Mouse (Mus musculus) forebrain, embryonic 14.5 days (tissue): Measurements from ENCODE around the gene Ppp6r1. TPM values are rescaled to one million over a fixed set of nuclear protein-coding genes. Genes with fewer than 3 reads are reported as not detected.
A peak's percentile ranks its signal among the peaks of the same experiment; 100 is the strongest.

ENCODE experiments used
- ATAC-seq: fragments of 200-750 bp; cut with Nextera tagmentation; 2 replicates; pipeline ENCODE4 v1.8.0; 2017; ENCODE audit warnings: mild to moderate bottlenecking, moderate library complexity
- DNase-seq: peaks from one replicate; pipeline ENCODE4 v3.0.0-alpha.2; 2015; ENCODE audit warnings: low spot score
- H3K27ac ChIP-seq: fragments of 300-500 bp; sonication (generic); 2 replicates; pipeline ENCODE4 v1.5.1; 2014; ENCODE audit warnings: low read depth, mild to moderate bottlenecking, control low read depth, low read length, moderate library complexity
- H3K27me3 ChIP-seq: fragments of 300-500 bp; sonication (generic); replicated peaks from 2 replicates; pipeline ENCODE4 v1.6.1; 2014; ENCODE audit warnings: low read length, control low read depth, mixed read lengths; ENCODE audit not compliant: control insufficient read depth, insufficient read depth
- H3K36me3 ChIP-seq: fragments of 300-500 bp; sonication (generic); 2 replicates; pipeline ENCODE4 v1.6.1; 2014; ENCODE audit warnings: low read length, control low read depth; ENCODE audit not compliant: control insufficient read depth, insufficient read depth
- H3K4me1 ChIP-seq: fragments of 300-500 bp; sonication (generic); 2 replicates; pipeline ENCODE4 v1.6.1; 2014; ENCODE audit warnings: antibody characterized with exemption, low read length, control low read depth; ENCODE audit not compliant: control insufficient read depth, insufficient read depth
- H3K4me2 ChIP-seq: fragments of 300-500 bp; sonication (generic); 2 replicates; pipeline ENCODE4 v1.6.1; 2014; ENCODE audit warnings: mild to moderate bottlenecking, control low read depth, low read length
- H3K4me3 ChIP-seq: fragments of 300-500 bp; sonication (generic); 2 replicates; pipeline ENCODE4 v1.5.1; 2014; ENCODE audit warnings: low read depth, low read length, control low read depth
- H3K9ac ChIP-seq: fragments of 300-500 bp; sonication (generic); 2 replicates; pipeline ENCODE4 v1.6.1; 2014; ENCODE audit warnings: mild to moderate bottlenecking, low read length, control low read depth, moderate library complexity
- H3K9me3 ChIP-seq: fragments of 300-500 bp; sonication (generic); replicated peaks from 2 replicates; pipeline ENCODE4 v1.6.1; 2016; ENCODE audit warnings: low read length, control low read depth, mixed read lengths; ENCODE audit not compliant: control insufficient read depth
- WGBS: fragments of 180-500 bp; shearing (Covaris S2); extraction: QIAGEN DNeasy Blood & Tissue Kit; methylation state at CpG from one replicate; pipeline ENCODE4 v1.1.7; 2014; 5-methylcytosine and 5-hydroxymethylcytosine counted together
- polyA plus RNA-seq: library from polyadenylated mRNA; unstranded; fragments of >200 nt; fragmentation: Nextera tagmentation; extraction: Ambion mirVana; gene quantifications from 2 replicates; pipeline ENCODE4 v1.2.1, GENCODE M21; 2014

Gene Ppp6r1
- polyA plus RNA-seq, 1 experiment from 2014 or later, result 4.4 TPM

GRCm38 (mm10) chr7:4663742-4664141 is 4.9 kb upstream of the Ppp6r1 start:
- ATAC-seq (no peak), DNase-seq (no peak)
- WGBS, result 91% methylated on average over 2 of the region's 2 CpGs
- H3K9me3 ChIP-seq, result no peaks in the 10 kb centered on the region
- H3K4me3 ChIP-seq, result no peak overlapping the region
- peaks cover 8% of the 10 kb centered on the region for H3K4me1 ChIP-seq
- H3K36me3 ChIP-seq, result peaks cover 43% of the 10 kb centered on the region
- no peak overlapping the region for H3K4me2 ChIP-seq
- H3K27ac ChIP-seq, result no peak overlapping the region
- no peaks in the 10 kb centered on the region for H3K27me3 ChIP-seq
- H3K9ac ChIP-seq, result no peak overlapping the region

- Histone ChIP-seq H3K9me3 (no peaks in the 10 kb centered on the region), H3K36me3 (peaks cover 38% of the 10 kb centered on the region), H3K4me1 (peaks cover 8% of the 10 kb centered on the region), H3K27me3 (no peaks in the 10 kb centered on the region), H3K4me2 (no peak overlapping the region), H3K9ac (no peak overlapping the region), H3K27ac (no peak overlapping the region), H3K4me3 (no peak overlapping the region)
- ATAC-seq, result no peak
- no peak for DNase-seq
- 65% methylated on average over 8 of the region's 8 CpGs for WGBS
Observed at GRCm38 (mm10) chr7:4663179-4663578, 4.4 kb upstream of the Ppp6r1 start.

- peak overlapping the region; percentile 79 for H3K4me2 ChIP-seq
- WGBS, result 41% methylated on average over 3 of the region's 3 CpGs
- ATAC-seq (no peak), DNase-seq (peak; percentile 54)
- H3K9ac ChIP-seq, result peak overlapping the region; percentile 79
- no peaks in the 10 kb centered on the region for H3K9me3 ChIP-seq
- H3K27me3 ChIP-seq, result no peaks in the 10 kb centered on the region
- H3K27ac ChIP-seq, result peak overlapping the region; percentile 97
- H3K4me1 ChIP-seq, result peaks cover 29% of the 10 kb centered on the region
- H3K36me3 ChIP-seq, result peaks cover 22% of the 10 kb centered on the region
- peak overlapping the region; percentile 80 for H3K4me3 ChIP-seq
Observed at GRCm38 (mm10) chr7:4659911-4660443, 1.2 kb upstream of the Ppp6r1 start.

- H3K9me3 ChIP-seq, result no peaks in the 10 kb centered on the region
- H3K4me3 ChIP-seq, result peak overlapping the region; percentile 80
- peaks cover 14% of the 10 kb centered on the region; the same call in 1 of the 2 replicates for H3K36me3 ChIP-seq
- under 1% methylated on average over 70 of the region's 78 CpGs for WGBS
- peak overlapping the region; percentile 92 for H3K4me2 ChIP-seq
- no peaks in the 10 kb centered on the region for H3K27me3 ChIP-seq
- peak overlapping the region; percentile 97 for H3K27ac ChIP-seq
- ATAC-seq (peak; percentile 74), DNase-seq (peak; percentile 53)
- H3K9ac ChIP-seq, result peak overlapping the region; percentile 93
- H3K4me1 ChIP-seq, result peaks cover 29% of the 10 kb centered on the region
Observed at GRCm38 (mm10) chr7:4658128-4658907, 501 bp downstream of the Ppp6r1 start.

- peak overlapping the region; percentile 93 for H3K9ac ChIP-seq
- H3K4me2 ChIP-seq, result peak overlapping the region; percentile 92
- DNase-seq (no peak), ATAC-seq (no peak)
- 52% methylated on average over 9 of the region's 9 CpGs for WGBS
- H3K36me3 ChIP-seq, result peaks cover 12% of the 10 kb centered on the region; the same call in 1 of the 2 replicates
- no peaks in the 10 kb centered on the region for H3K9me3 ChIP-seq
- peaks cover 29% of the 10 kb centered on the region for H3K4me1 ChIP-seq
- H3K4me3 ChIP-seq, result peak overlapping the region; percentile 80
- H3K27ac ChIP-seq, result no peak overlapping the region
- no peaks in the 10 kb centered on the region for H3K27me3 ChIP-seq
Observed at GRCm38 (mm10) chr7:4657521-4658127, 1.2 kb downstream of the Ppp6r1 start.

- peaks cover 29% of the 10 kb centered on the region for H3K4me1 ChIP-seq
Observed at GRCm38 (mm10) chr7:4656818-4657217, 2.0 kb downstream of the Ppp6r1 start.

GRCm38 (mm10) chr7:4655916-4656315 is 2.9 kb downstream of the Ppp6r1 start:
- H3K9ac ChIP-seq, result no peak overlapping the region; the same call in 1 of the 2 replicates
- H3K27ac ChIP-seq, result no peak overlapping the region
- DNase-seq, result no peak
- H3K4me3 ChIP-seq, result no peak overlapping the region
- peaks cover 29% of the 10 kb centered on the region for H3K4me1 ChIP-seq
- WGBS, result 86% methylated on average over 1 of the region's 1 CpGs
- no peaks in the 10 kb centered on the region for H3K9me3 ChIP-seq
- H3K27me3 ChIP-seq, result no peaks in the 10 kb centered on the region
- no peak overlapping the region for H3K4me2 ChIP-seq
- ATAC-seq, result no peak
- peaks cover 10% of the 10 kb centered on the region; the same call in 1 of the 2 replicates for H3K36me3 ChIP-seq

More at GRCm38 (mm10) chr7:4656818-4657217, 2.0 kb downstream of the Ppp6r1 start:
- Histone ChIP-seq H3K9me3 (no peaks in the 10 kb centered on the region), H3K36me3 (peaks cover 5% of the 10 kb centered on the region; the same call in 1 of the 2 replicates), H3K27ac (no peak overlapping the region), H3K4me2 (peak overlapping the region; percentile 92), H3K9ac (peak overlapping the region; percentile 93), H3K4me3 (0 out of 2 replicates have a peak overlapping the region, but pooled peaks have one; percentile 80), H3K27me3 (no peaks in the 10 kb centered on the region)
- ATAC-seq (no peak), DNase-seq (no peak)
- WGBS, result 65% methylated on average over 1 of the region's 1 CpGs

GRCm38 (mm10) chr7:4655393-4655792 is 3.4 kb downstream of the Ppp6r1 start:
- H3K27me3 ChIP-seq, result no peaks in the 10 kb centered on the region
- ATAC-seq (no peak), DNase-seq (no peak)
- H3K4me3 ChIP-seq, result no peak overlapping the region
- no peaks in the 10 kb centered on the region for H3K9me3 ChIP-seq
- no peak overlapping the region for H3K4me2 ChIP-seq
- 93% methylated on average over 4 of the region's 4 CpGs for WGBS
- peaks cover 27% of the 10 kb centered on the region for H3K4me1 ChIP-seq
- peaks cover 10% of the 10 kb centered on the region; the same call in 1 of the 2 replicates for H3K36me3 ChIP-seq
- H3K27ac ChIP-seq, result no peak overlapping the region
- H3K9ac ChIP-seq, result no peak overlapping the region
